Mouse (Mus musculus): ENCODE results near the gene Ceacam14. TPM values are rescaled to one million over a fixed set of nuclear protein-coding genes. Genes with fewer than 3 reads are reported as not detected.

The Ceacam14 gene
- not detected in 2 replicates for polyA plus RNA-seq (2012; rRNA removed)

DNA sequence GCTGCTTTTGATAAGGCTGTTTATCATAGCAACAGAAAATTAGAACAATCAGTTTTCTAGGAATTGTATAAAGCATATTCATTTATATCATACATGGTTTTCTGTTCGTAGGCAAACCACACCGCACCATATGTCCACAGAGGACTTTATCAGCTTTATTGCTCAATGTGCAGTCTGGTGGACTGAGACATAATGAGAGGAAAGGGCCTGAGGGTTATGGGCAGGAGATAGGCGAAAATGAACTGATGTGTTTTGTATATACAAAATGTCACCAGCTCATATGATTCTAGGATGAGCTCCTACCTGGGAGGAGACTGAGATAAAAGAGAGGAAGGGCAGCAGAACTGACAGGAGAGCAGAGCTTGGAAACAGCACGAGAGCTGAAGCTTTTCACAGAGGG, at the start of gene Ceacam14:
TSS of gene Ceacam14 (plus strand) at position 301 of the 400 bp plus-strand sequence.
- no peak for DNase-seq (ENCODE audit: low read depth)

Other genes starting within 250 kb of the Ceacam14 start
- gene Ceacam5, start 99.4 kb upstream of the Ceacam14 start, polyA plus RNA-seq (2012; rRNA removed) = not detected in 2 replicates
- gene Gm5155, start 59.1 kb downstream of the Ceacam14 start, polyA plus RNA-seq (2012; rRNA removed) = not detected in 2 replicates
- gene Ceacam11, start 159.5 kb downstream of the Ceacam14 start, polyA plus RNA-seq (2012; rRNA removed) = not detected in 2 replicates
- gene Ceacam13, start 197.3 kb downstream of the Ceacam14 start, polyA plus RNA-seq (2012; rRNA removed) = not detected in 2 replicates

All from gonadal fat pad, adult 2 months (tissue).